Mouse (Mus musculus): ENCODE results near the gene Ap1s3. TPM values are rescaled to one million over a fixed set of nuclear protein-coding genes. Genes with fewer than 3 reads are reported as not detected.
A peak's percentile ranks its signal among the peaks of the same experiment; 100 is the strongest.

Gene Ap1s3
- polyA plus RNA-seq, 1 experiment = 0.34 TPM

DNA sequence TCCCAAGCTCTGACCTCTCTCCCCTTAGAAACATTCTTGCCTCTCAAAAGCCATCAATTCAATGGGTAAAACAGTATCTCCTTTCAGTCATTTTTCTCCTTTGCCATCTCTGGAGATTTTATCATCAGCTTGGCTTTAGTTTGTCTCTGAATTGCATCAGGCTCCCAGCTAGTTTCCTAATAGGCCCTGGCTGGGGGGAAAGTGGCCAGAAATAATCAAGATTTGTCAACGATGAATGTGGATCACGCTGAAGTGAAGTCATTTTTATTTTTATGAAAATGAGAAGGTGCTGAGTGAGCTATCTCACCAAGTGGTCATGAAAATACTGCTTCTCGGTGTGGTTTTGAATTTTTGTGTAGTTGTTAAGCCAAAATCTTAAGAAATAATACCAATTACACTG, 94.4 kb downstream of the Ap1s3 start:
- no peak overlapping the region for H3K4me2 ChIP-seq (ENCODE audit: low read depth)

DNA sequence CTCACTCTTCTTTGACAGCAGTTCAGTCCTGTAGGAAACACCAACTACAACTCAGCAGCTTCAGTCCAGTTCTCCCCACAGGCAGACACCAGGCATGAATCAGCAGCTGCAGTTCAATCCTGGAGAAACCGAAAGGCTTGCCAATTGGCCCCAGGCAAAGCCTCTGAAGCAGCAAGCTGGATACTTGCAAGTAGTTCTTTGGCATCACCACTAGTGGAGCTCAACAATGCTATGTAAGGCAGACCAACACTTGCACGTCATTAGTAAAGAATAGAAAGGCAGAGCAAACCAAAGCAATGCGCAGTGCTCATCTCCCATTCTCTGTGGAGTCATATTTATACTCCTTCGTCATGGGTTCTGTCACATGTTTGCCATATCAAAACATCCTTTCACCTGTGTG, 99.9 kb downstream of the Ap1s3 start:
- TF ChIP-seq POLR2A (IDR thresholded peaks at IDR 0.05; ENCODE audit: insufficient read length, low read depth) (no peak), USF1 (IDR thresholded peaks at IDR 0.05; ENCODE audit: low read depth) (no peak), POLR2AphosphoS2 (IDR thresholded peaks at IDR 0.05; ENCODE audit: insufficient read length, low read depth) (no peak), TCF3 (IDR thresholded peaks at IDR 0.05; ENCODE audit: insufficient read length, low read depth) (no peak), MYOD1 (IDR thresholded peaks at IDR 0.05; ENCODE audit: control insufficient read depth in 1 of 3, insufficient read length in 2 of 3, low read depth in 2 of 3) (no peak), SRF (IDR thresholded peaks at IDR 0.05; ENCODE audit: control insufficient read depth, insufficient read length, low read depth) (no peak), MAX (IDR thresholded peaks at IDR 0.05; ENCODE audit: low read depth) (no peak), CEBPB (IDR thresholded peaks at IDR 0.05; ENCODE audit: insufficient read depth, poor library complexity, severe bottlenecking) (no peak), TCF12 (IDR thresholded peaks at IDR 0.05; ENCODE audit: insufficient read depth, poor library complexity, severe bottlenecking) (no peak), REST (IDR thresholded peaks at IDR 0.05; ENCODE audit: insufficient read depth, insufficient read length) (no peak), E2F4 (IDR thresholded peaks at IDR 0.05; ENCODE audit: insufficient read depth) (no peak), MYOG (IDR thresholded peaks at IDR 0.05; ENCODE audit: control insufficient read depth in 1 of 3, insufficient read depth in 1 of 3, insufficient read length in 2 of 3, low read depth in 2 of 3) (no peak)
- Histone ChIP-seq H3ac (ENCODE audit: control insufficient read depth, insufficient read length) (no peak overlapping the region), H3K27me3 (ENCODE audit: control insufficient read depth, insufficient read depth, insufficient read length) (no peaks in the 10 kb centered on the region), H3K79me2 (ENCODE audit: control insufficient read depth, insufficient read depth) (no peaks in the 10 kb centered on the region), H3K4me3 (no peak overlapping the region), H3K36me3 (ENCODE audit: control insufficient read depth, insufficient read depth) (no peaks in the 10 kb centered on the region), H3K4me2 (ENCODE audit: low read depth) (no peak overlapping the region)

More for the DNA sequence above, 94.4 kb downstream of the Ap1s3 start:
- no peak overlapping the region for H3K4me3 ChIP-seq
- no peak overlapping the region for H3ac ChIP-seq (ENCODE audit: control insufficient read depth, insufficient read length)
- no peaks in the 10 kb centered on the region for H3K36me3 ChIP-seq (ENCODE audit: control insufficient read depth, insufficient read depth)
- H3K79me2 ChIP-seq (ENCODE audit: control insufficient read depth, insufficient read depth) = no peaks in the 10 kb centered on the region
- no peaks in the 10 kb centered on the region for H3K27me3 ChIP-seq (ENCODE audit: control insufficient read depth, insufficient read depth, insufficient read length)
- TF ChIP-seq MAX (IDR thresholded peaks at IDR 0.05; ENCODE audit: low read depth) (no peak), SRF (IDR thresholded peaks at IDR 0.05; ENCODE audit: control insufficient read depth, insufficient read length, low read depth) (no peak), CEBPB (IDR thresholded peaks at IDR 0.05; ENCODE audit: insufficient read depth, poor library complexity, severe bottlenecking) (peak; percentile 91), E2F4 (IDR thresholded peaks at IDR 0.05; ENCODE audit: insufficient read depth) (no peak)

DNA sequence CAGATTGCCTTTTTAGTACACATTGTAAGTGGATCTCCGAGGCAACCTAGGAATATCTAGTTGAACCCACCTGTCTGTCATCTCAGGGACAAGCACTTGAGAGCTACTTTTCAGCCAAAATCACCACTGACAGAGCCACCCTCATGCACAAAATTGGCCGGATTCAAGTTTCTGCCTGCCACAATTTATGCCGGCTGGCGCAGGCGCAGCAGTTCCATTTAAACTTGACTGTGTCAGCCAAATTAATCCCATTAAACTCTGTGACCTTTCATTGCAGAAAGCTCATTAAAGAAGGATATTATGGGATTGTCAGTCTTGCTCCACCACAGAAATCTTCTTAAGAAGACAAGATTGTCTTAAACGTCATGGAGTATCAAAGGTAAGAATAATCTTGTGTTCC, 100.6 kb downstream of the Ap1s3 start:
- Histone ChIP-seq H3K4me2 (ENCODE audit: low read depth) (no peak overlapping the region), H3K36me3 (ENCODE audit: control insufficient read depth, insufficient read depth) (no peaks in the 10 kb centered on the region), H3K27me3 (ENCODE audit: control insufficient read depth, insufficient read depth, insufficient read length) (no peaks in the 10 kb centered on the region), H3ac (ENCODE audit: control insufficient read depth, insufficient read length) (no peak overlapping the region), H3K4me3 (no peak overlapping the region), H3K79me2 (ENCODE audit: control insufficient read depth, insufficient read depth) (no peaks in the 10 kb centered on the region)
- TF ChIP-seq SRF (IDR thresholded peaks at IDR 0.05; ENCODE audit: control insufficient read depth, insufficient read length, low read depth) (no peak), REST (IDR thresholded peaks at IDR 0.05; ENCODE audit: insufficient read depth, insufficient read length) (no peak), E2F4 (IDR thresholded peaks at IDR 0.05; ENCODE audit: insufficient read depth) (no peak), MAX (IDR thresholded peaks at IDR 0.05; ENCODE audit: low read depth) (no peak), CEBPB (IDR thresholded peaks at IDR 0.05; ENCODE audit: insufficient read depth, poor library complexity, severe bottlenecking) (no peak), USF1 (IDR thresholded peaks at IDR 0.05; ENCODE audit: low read depth) (no peak), MYOD1 (IDR thresholded peaks at IDR 0.05; ENCODE audit: control insufficient read depth in 1 of 3, insufficient read length in 2 of 3, low read depth in 2 of 3) (no peak), POLR2A (IDR thresholded peaks at IDR 0.05; ENCODE audit: insufficient read length, low read depth) (no peak), TCF3 (IDR thresholded peaks at IDR 0.05; ENCODE audit: insufficient read length, low read depth) (no peak), MYOG (IDR thresholded peaks at IDR 0.05; ENCODE audit: control insufficient read depth in 1 of 3, insufficient read depth in 1 of 3, insufficient read length in 2 of 3, low read depth in 2 of 3) (no peak), POLR2AphosphoS2 (IDR thresholded peaks at IDR 0.05; ENCODE audit: insufficient read length, low read depth) (no peak), TCF12 (IDR thresholded peaks at IDR 0.05; ENCODE audit: insufficient read depth, poor library complexity, severe bottlenecking) (no peak)

DNA sequence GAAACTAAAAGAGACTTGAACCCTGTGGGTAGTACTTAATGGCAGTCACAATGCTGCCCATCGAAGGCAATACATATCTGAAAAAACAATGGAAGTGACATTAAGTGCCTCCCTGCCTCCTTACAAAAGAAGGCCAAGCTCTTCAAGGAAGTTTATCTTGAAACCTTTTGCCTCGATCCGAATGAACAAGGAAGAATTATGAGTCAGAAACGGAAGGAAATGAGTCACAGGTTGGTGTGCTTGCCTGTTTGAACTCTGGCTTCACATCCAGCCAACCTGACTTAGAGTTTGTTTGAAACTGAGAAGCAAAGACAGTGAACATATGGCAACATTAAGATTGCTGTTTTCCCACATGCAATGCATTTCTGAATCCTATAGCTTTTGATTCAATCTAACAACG, 110.6 kb downstream of the Ap1s3 start:
- no peak overlapping the region for H3ac ChIP-seq (ENCODE audit: control insufficient read depth, insufficient read length)
- TF ChIP-seq POLR2AphosphoS2 (IDR thresholded peaks at IDR 0.05; ENCODE audit: insufficient read length, low read depth) = no peak
- H3K4me2 ChIP-seq (ENCODE audit: low read depth) = no peak overlapping the region
- H3K4me3 ChIP-seq = no peak overlapping the region
- no peaks in the 10 kb centered on the region for H3K27me3 ChIP-seq (ENCODE audit: control insufficient read depth, insufficient read depth, insufficient read length)
- H3K79me2 ChIP-seq (ENCODE audit: control insufficient read depth, insufficient read depth) = no peaks in the 10 kb centered on the region
- H3K36me3 ChIP-seq (ENCODE audit: control insufficient read depth, insufficient read depth) = no peaks in the 10 kb centered on the region

Other genes with a start within 250 kb of the Ap1s3 start
- gene Scg2, start 231.9 kb downstream of the Ap1s3 start, polyA plus RNA-seq (2012; fragmentation: generic; extraction: Trizol) = not detected
- gene Mrpl44, start 104.0 kb upstream of the Ap1s3 start, polyA plus RNA-seq (2012; fragmentation: generic; extraction: Trizol) = 32.6 TPM
- gene Wdfy1, start 104.2 kb upstream of the Ap1s3 start, polyA plus RNA-seq (2012; fragmentation: generic; extraction: Trizol) = 28.6 TPM
- gene Serpine2, start 189.2 kb upstream of the Ap1s3 start, polyA plus RNA-seq (2012; fragmentation: generic; extraction: Trizol) = 18.2 TPM